Mouse (Mus musculus) cerebellum, adult (tissue): ENCODE results near the gene Bach2.
A peak's percentile ranks its signal among the peaks of the same experiment; 100 is the strongest.

Experiments
- ATAC-seq: cut with Nextera tagmentation; 2 replicates; pipeline ENCODE4 v1.9.2; 2017; ENCODE audit warnings: mild to moderate bottlenecking, moderate library complexity, mixed read lengths; ENCODE audit not compliant: insufficient number of reproducible peaks, low FRiP score, low TSS enrichment

Bach2 gene

DNA sequence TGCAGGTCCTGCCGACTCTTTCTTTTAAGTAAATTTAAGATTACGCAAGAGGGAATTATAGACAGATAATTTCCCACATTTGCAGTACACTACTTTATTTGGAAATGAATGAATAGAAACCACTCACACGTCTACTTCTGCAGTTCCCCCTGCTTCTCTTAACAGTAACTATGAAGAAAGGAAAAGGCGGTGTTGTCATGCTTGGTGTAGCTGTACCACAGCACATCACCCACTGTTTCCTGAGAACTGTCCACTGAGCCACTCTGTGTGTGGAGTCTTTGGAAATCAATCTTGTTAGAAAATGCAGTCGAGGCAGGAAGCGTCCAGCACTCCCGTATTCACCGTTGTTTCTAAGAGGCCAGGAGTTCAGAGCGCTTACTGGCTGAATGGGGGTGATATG, 174.9 kb downstream of the Bach2 start:
- ATAC-seq: no peak

DNA sequence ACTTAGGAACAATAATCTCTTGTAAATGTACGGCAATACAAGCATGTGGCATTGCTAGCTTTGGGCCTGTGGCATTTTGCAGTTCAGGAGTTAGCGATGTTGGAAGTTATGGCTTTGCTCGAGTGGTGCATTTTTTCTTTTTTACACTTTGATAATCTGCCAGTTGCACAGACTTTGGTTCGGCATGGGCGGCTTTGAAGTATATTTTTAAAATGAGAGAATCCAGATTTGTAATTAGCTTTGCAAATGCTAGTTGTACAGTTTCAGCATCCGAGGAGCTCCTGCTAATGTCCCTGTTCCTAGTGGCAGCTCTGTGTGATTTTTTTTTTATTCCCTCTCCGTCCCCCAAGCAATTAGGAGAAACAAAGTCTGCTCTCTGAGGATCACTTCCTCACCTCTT, 176.4 kb downstream of the Bach2 start:
- no peak for ATAC-seq

DNA sequence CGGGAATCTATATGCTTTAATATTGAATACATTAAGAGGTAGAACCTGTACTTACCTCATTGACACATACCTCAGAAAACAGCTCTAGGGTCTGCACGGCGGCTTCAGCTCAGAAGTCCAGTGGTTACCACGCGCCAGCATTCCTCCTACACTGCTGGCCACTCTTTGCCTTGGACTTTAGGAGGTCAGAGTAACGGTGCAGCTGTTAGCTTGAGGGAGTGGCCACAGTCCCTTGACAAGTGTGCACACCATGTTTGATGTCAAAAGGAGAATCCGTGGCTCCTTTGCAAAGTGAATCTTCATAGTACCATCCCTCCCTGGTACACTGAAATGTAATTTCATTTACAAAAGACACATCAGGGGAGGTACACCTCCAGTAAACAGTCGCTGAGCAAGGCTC, 179.3 kb downstream of the Bach2 start:
- ATAC-seq: no peak

DNA sequence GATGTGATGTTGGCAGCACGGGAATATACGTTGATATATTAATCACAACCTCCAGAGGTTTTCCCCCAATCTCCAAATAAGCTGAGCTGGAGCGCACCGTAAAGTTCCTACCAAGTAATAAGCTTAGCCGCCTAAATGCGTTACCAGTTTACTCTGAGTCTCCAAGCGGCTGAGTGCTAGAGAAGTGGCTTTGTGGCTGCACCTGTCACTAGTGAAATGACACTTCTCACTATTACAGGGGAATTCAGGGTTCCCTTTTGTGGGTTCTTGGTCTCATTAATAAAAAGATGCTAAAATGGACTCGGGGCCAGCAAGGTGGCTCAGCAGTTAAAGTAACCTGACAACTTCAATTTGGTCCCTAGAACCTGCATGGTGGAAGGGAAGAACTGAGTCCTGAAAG, 183.0 kb downstream of the Bach2 start:
- no peak for ATAC-seq

DNA sequence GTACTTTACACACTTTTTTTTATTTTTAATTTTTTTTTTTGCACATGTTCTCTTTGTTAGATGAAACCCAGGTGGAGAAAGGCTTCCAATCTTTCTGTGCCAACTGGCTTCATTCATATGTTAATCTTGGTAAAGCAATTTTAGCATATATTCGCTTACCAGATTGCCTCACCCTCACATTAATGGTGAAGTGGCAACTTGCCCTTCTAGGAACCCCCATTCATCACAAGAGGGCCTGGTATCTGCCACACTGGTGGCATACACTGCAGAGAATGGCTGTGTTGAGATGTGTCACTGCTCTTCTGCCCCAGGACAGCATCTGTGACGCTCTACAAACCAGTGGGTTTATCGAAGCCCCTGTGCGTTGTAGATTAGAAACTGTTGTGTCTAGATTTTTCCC, 183.8 kb downstream of the Bach2 start:
- no peak for ATAC-seq

DNA sequence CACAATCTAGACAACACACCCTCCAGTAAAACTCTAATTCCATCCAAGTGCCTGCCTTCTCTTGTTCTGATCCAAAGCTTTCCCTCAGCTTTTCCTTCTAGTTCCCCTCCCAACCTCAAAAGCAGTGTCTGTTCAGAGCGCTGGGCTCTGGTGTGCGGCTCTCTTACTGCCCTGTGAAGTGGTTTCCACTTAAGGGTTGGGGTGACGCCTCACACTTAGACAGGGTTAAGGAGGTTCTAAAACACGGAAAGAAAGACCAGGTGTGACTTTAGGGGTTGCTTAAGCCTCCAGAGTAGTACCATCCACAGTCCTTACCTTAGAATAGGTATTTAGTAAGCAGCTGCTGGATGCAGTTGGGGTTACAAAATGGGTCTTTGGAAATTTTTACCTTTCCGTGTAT, 185.1 kb downstream of the Bach2 start:
- no peak for ATAC-seq

DNA sequence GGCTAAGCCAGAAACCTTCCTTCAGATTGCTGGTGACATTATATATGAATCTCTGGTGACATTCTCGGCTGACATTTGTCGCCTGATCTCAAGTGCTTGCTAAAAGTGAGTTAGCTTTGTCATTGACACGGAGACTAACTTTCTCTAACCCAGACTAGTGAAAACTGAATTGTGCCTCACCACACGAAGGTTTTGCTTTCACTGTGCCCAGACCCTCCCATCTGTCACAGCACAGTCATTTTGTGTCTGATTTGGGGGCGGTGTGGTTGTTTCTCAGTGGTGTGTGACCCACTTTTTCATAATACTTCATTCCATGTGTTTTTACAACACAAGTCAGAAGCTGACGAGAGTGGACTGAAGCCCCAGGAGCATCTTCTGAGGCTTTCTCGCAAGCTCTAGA, 185.8 kb downstream of the Bach2 start:
- no peak for ATAC-seq

DNA sequence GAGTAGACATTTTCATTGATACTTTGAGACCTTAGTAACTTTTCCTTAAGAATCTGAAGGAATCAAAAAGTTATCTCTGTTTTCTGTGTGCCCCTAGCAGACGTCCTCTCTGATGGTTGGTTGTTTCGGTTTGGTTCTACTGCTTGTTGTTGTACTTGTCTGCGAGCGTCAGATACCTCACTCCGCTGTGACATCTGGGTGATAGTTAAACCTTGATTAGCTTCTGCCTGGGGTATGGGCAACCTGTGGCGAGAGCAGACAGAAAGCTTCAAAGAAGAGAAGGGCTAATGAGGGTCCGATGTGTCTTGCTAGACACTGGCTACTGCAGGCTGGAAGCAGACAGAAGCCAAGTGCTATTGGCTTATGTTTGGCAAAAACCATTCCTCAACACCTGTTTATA, 186.5 kb downstream of the Bach2 start:
- ATAC-seq: no peak

DNA sequence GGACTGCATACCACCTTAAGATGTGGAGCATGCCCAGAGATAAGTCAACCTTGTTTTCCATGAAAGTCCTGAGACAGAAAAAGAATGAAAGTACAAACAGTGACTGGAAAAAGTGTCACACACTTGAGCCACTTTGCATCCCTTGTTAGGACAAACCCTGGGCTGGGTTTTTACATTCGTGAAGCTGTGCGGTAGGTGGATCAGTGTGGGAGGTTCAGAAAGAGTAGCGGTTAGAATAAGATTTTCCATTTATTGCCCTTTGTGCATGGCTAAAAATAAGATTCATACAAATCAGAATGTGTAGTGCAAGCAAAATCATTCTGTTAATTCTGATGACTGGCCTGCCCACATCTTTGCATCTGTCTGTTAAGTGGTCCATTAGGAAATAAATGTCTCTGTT, 187.0 kb downstream of the Bach2 start:
- ATAC-seq: no peak

DNA sequence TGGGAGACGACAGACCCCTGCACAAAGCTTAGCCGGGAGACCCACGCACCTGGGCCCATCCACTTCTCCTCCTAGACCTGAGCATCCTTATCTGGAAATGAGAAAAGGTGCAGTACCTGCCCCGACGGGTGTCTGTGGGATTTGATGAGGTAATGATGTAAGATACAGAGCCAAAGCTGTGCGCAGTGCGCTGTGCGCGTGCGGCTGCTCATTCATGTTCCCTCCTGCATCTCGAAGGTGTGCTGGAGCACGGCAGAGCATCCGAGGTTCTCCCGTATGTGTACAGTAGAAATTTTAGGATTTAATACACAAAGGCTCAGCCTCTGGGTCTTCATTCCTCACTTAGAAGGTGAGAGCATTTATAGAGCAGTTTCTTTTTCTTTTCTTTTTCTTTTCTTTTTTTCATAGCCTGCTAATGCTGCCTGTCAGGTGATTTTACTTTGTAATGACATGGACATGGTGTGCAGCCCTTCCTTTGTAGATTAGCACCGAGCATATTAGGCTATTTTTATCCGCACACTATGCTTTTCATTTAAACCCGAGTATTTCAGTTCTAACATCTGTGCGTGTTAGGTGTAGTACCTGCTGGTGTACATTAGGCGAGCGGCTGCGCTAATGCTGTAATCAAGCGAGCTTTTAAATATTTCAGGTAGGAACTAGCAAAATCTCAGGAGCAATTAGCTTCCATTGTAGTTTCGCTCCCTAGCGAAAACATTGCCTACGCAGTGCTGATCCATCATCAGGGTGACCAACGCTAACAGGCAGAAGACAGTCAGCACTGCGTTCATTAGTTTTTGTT, 188.4 kb downstream of the Bach2 start:
- ATAC-seq: no peak

DNA sequence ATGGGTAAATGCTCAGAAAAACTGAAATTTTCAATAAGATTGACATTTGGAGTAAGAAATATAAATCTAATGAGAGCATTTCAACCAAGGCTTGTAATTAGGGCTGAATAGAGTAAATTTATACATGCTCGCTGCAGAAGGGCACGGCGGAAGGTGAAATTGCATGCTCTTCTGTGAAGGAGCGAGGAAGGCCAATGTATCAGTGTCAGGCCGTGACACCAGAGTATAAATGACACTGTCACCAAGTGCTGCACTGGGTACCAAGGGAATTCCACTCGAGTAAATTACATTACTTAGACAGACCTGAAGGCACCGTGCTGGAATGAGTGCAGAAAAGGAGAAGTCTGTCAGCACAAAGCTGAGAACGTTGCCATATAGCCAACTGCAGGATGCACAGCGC, 190.1 kb downstream of the Bach2 start:
- ATAC-seq: no peak

DNA sequence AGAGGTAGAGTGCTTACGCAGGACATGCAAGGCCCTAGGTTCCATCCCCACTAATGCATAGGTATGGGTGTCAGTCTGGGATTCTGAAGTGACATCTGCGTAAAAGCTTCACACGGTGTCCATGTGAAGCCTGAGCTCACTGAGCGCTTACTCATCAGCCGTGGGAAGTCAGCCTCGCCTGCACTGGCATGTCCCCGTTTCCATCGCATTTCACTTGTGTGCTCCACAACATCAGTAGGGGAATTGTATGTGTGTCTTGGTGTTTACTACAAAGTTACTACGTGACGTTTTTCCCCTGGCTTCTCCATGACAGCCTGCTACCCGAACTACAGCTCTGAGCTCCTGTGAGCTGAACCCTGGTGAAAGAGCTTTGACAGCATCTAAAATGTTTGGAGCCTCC, 191.5 kb downstream of the Bach2 start:
- ATAC-seq: no peak

DNA sequence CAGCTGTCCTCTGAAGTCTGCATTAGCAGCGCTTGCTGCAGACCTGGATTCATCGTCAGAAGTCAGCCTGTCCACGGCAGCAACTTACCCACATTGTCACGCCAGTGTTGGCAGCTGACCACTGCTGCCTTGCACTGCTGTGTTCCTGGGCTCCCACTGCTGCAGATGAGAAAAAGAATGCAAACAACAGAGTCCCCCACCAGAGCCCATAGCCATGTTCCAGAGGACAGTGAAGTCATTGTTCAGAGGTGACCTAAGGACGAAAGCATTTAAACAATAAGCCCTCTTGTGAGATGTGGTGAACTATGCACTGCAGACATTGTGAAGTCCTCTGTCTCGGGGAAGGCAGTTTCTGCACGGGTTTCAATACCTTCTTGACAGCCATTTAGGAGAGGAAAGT, 192.4 kb downstream of the Bach2 start:
- peak; percentile 7; the same call in 1 of the 2 replicates for ATAC-seq

DNA sequence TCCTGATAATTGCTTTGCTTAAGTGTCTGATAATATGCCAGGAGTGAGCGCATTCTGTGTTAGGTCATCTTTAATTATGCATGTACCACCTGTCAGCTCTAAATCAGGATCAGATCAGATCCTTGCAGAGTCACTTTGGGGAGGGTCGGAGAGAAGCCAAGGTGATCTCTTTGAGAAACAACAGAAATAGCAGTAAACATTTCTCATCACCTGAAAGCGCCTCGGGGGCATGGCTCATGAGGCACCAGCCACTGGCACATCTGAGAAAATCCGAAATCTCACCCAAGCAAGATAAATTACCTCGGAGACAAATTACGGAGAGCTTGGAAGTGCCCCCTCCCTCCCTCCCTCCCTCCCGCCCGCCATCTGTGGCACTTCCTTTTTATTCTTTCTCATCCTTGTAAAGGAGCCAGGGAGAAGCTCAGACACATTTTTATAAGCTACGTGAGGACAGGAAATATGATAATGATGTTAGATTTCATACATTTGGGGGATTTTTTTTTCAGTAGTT, 193.7 kb downstream of the Bach2 start:
- ATAC-seq: peak; percentile 57

DNA sequence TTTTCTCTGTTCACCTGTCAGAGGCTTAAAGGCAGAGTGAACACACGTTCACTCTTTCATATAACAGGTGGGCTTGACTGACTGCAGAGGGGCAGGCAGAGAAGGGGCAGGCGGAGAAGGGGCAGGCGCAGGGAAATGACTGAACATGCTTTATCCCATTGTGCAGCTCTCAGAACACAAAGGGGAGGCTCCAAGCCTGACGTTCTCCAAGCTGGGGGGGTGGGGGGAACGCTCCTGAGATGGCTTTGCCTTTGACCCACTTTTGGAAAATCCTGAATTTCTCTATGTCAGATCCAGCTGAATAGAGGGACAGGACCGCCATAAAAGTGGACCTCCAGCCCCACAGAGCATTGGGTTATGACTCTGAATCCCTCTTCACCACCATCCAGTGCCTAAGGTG, 194.3 kb downstream of the Bach2 start:
- no peak for ATAC-seq

DNA sequence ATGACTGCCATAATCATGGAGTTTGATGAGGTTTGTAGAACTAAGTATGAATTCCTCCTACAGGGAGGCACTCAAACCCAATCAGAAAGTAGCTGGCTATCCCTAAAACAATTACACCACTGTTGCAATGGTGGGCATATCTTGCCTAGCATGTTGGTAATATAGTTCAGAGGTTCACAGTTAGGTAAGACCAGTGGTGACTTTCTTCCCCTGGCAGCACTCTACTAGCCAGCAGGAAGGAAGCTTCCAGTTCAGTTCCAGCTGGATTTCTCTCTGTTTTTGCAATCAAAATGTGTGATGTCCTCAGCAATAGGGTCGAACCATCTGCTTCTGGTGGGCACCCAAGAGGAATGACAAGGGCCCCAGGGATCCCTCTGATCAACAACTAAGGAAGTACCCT, 196.0 kb downstream of the Bach2 start:
- ATAC-seq: no peak

DNA sequence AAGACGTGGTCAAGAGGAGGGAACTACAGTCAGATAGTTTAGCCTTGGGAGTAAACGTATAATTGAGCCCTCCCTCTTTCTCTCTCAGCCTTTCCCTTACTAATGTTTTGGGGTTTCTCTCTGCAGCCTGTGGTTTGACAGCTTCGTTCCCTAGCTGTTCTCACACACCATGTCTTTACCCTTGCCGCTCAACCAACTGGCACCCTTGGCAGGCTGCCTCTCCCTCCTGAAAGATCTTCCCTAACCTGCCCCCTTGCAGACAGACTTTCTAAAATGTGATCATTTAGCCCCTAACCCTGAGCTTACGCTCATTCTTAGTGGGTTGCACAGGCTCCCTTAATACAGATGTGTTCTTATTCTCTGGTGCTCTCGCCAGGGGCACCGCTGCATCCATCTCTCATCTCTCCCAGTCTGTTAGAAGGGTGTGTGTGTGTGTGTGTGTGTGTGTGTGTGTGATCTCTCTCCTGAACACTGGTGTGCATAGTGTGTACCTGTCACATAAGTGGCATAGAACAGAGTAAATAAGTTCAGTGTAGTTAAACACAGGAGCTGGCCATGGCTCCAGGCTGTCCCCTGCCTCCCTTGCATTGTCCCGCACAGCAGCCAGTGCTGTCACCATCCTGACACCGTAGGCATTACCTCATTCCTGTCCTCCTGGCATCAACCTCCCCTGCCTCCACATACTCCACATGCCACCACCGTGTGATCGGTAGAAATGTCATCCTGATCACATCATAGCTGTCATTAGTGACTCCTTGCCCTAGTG, 201.6 kb downstream of the Bach2 start:
- peak; percentile 50 for ATAC-seq

DNA sequence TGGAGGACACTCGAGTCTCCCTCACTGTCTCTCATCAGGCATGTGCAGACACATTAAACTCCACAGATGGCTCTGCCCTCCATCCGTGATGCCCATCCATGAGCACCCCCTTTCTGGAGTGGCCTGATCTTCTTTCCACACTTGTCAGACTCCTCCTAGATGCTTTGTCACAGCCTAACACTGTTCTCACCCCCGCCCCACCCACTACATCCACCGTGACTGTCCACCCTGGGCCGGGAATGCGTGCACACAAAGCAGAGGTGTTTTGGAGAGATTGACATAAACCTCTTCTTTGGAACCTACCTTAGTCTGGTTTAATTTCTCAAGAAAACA, 202.1 kb downstream of the Bach2 start:
- ATAC-seq: peak; percentile 19; the same call in 1 of the 2 replicates

DNA sequence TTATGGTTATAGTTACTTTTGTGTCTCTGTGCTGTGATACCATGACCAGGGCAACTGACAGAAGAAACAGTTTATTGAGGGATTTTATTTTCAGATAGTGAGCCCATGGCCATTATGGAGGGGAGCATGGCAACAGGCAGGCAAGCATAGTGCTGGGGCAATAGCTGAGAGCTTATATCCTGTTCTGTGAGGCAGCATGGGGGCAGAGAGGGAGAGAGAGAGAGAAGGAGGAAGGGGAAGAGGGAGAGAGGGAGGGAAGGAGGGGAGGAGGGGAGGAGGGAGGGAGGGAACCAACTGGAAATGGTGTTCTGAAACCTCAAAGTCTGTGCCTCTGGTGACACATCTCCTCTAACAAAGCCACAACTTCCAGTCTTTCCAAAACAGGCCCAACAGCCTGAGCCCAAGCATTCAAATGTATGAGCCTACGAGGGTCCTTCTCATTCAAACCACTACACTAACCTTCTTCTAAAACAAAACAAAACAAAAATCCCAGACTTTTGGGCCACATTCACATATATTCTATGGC, 206.1 kb downstream of the Bach2 start:
- no peak for ATAC-seq

DNA sequence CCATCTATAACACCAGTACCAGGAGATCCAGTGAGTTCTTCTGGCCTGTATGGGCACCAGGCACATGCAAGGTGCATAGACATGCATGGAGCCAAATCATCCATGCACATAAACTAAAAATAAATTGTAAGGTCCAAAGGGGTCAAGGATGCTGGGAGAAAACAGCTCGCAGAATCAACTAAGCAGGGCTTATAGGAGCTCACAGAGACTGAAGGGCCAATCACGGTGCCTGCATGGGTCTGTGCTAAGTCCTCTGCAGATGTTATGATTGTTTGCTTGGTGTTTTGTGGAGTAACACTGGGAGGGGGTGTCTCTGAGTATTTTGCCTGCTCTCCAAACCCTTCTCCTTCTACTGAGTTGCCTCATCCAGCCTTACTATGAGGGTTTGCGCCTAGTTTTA, 209.2 kb downstream of the Bach2 start:
- no peak for ATAC-seq

DNA sequence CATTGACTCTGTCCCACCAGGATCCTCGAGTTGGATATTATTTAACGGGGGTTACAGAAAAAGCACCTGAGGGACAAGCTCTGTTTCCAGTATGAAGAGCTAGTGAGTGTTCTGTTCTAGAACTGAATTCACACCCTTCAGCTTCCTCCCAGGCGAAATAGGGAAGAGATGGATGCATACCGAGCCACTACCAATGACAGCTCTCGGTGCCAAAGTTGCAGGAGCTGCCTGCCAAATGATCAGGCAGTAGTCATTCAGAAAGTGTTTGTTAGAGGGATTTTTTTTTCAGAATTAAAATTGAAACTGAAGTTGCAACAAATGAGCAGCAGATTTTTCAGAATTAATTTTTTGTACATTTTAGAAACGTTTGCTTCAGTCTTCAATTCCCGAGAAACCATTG, 223.4 kb downstream of the Bach2 start:
- ATAC-seq: no peak

DNA sequence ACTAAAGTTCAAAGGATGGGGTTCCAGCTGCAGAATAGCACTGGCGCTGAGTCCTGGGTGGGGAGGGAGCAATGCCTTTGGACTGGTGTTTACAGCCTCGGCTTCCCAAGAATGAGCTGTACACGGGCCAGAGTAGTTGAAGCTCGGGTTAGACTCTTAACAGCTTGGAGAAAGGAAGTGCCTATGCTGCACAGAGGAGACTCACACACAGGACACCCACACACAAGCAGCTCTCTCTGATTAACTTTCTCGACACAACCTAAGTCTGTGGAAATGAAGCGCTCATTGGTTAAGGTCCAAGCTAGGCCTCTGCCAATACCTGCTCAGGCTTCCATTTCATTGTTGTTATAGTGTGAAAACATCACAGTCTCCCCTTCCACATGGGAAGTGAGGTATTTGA, 224.5 kb downstream of the Bach2 start:
- ATAC-seq: no peak
